Mouse (Mus musculus) ES-Bruce4 (cell line): ENCODE data around the gene Rassf5.

Experiments
- CTCF ChIP-seq: IDR thresholded peaks from one replicate; pipeline ENCODE4 v1.8.1; 2011; ENCODE audit warnings: low read depth, low read length
- EP300 ChIP-seq: IDR thresholded peaks from 2 replicates; pipeline ENCODE4 v1.6.1; 2011; ENCODE audit warnings: low read depth, low read length; ENCODE audit not compliant: insufficient read depth
- POLR2A ChIP-seq: IDR thresholded peaks from one replicate; pipeline ENCODE4 v1.8.1; 2011; ENCODE audit warnings: low read length; ENCODE audit not compliant: insufficient read depth

DNA sequence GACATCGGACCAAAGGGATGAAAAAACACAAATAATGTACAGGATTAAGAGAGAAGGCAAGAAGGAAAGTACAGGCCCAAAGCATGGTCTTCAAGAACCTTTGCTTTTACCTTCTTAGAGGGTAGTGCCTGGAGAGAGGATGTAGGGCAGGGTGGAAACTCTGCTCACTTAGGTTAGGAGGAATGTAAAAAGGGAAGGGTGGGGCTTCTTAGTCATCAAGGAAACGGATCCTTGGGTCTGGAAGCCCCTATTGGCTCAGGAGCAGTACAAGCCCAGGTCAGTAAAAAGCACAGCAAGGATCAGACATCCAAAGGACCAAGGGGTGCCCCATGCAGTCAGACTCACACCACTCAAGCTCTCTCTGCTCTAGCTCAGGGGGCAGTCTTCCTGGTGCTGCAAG, 42.2 kb upstream of the Rassf5 start:
- TF ChIP-seq CTCF, result no peak
- no peak for TF ChIP-seq POLR2A
- no peak for TF ChIP-seq EP300
